Mouse (Mus musculus): Measurements from ENCODE around the gene Catsperg1. TPM values are rescaled to one million over a fixed set of nuclear protein-coding genes. Genes with fewer than 3 reads are reported as not detected.
A peak's percentile ranks its signal among the peaks of the same experiment; 100 is the strongest.
"Not testable (repeated sequence)": the region's sequence is repeated elsewhere in the genome, so short reads cannot be mapped to it uniquely, and the experiment has no call there.

Catsperg1 gene
- polyA plus RNA-seq, 1 experiment from 2014 or later: 0.45 TPM

DNA sequence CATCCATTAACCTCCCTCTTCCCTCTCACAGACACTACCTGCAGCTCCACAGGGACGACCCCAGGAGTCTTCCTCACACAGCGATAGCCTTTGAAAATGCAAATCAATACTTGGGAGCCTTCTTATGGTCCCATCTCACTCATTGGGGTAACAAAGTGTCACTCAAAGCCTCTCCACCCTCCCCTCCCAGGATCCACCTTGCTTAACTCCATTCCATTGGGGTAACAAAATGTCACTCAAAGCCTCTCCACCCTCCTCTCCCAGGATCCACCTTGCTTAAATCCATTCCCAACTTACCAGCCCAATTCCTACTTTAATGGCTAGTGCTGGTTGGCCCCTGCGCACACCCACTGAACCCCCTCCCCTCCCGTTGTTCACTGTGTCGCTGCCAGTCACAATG is 55.6 kb downstream of the Catsperg1 start:
- peaks cover 49% of the 10 kb centered on the region for H3K27me3 ChIP-seq (ENCODE audit: low read depth, poor library complexity, severe bottlenecking)
- H3K27ac ChIP-seq: no peak overlapping the region
- no peak overlapping the region for H3K4me3 ChIP-seq
- H3K4me1 ChIP-seq: peaks cover 34% of the 10 kb centered on the region
- 3% methylated on average over 5 of the region's 5 CpGs for WGBS
- H3K36me3 ChIP-seq: peaks cover 23% of the 10 kb centered on the region
- H3K9me3 ChIP-seq (replicated peaks): no peaks in the 10 kb centered on the region
- no peak for DNase-seq (ENCODE audit: low spot score)

DNA sequence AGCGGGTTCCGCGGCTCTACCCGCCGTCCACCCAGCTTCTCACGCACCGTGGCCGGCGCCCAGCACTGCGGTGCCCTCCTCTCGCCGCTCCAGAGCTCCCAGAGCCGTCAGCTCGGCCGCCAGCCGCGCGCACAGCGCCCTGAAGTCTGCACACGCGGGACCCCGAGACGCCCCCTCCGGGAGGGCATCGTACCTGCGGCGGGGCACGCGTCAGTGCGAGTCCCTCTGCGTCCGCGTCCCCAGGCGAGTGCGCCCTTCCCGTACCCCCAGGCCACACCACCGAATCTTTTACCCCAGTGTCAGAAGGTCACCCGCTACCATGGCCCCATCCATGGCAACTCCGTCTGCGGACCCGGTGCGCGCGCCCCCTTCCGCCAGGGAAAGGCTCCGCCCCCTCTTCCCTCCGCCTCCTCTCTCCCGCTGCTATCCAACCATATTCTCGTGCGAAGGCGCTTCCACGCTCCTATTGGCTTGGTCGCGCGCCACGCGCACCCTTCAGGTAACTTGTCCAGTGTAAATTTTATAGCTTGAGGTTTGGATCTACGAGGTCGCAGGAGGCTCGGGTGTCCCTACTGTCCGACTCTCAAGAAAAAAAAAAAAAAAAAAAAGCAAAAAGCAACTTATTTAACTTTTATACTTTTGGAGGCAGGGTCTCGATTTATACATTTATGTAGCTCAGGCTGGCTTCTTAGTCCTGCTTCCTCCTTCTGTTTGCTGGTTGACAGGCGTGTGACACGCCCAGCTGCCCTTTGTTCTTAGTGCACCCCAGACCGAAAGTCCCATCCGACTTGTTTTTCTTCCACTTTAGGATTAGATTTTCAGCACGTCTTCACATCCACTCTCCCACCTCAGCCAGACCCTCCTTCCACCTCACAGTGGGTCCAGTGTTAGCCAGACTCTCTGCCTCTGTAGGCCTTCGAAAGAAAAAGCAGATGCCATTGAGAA is 57.7 kb downstream of the Catsperg1 start, which contains the start of gene Fam98c:
Fam98c (minus strand) TSS at position 397 of the 945 bp plus-strand sequence.
- Histone ChIP-seq H3K4me1 (peaks cover 23% of the 10 kb centered on the region), H3K36me3 (peaks cover 13% of the 10 kb centered on the region), H3K27me3 (ENCODE audit: low read depth, poor library complexity, severe bottlenecking) (peaks cover 43% of the 10 kb centered on the region), H3K4me3 (peak within 1 kb of the TSS; percentile 79), H3K9me3 (replicated peaks) (no peaks in the 10 kb centered on the region), H3K27ac (peak within 1 kb of the TSS; percentile 84)
- DNase-seq (ENCODE audit: low spot score): peak; percentile 86
- 3% methylated on average over 68 of the region's 68 CpGs for WGBS

DNA sequence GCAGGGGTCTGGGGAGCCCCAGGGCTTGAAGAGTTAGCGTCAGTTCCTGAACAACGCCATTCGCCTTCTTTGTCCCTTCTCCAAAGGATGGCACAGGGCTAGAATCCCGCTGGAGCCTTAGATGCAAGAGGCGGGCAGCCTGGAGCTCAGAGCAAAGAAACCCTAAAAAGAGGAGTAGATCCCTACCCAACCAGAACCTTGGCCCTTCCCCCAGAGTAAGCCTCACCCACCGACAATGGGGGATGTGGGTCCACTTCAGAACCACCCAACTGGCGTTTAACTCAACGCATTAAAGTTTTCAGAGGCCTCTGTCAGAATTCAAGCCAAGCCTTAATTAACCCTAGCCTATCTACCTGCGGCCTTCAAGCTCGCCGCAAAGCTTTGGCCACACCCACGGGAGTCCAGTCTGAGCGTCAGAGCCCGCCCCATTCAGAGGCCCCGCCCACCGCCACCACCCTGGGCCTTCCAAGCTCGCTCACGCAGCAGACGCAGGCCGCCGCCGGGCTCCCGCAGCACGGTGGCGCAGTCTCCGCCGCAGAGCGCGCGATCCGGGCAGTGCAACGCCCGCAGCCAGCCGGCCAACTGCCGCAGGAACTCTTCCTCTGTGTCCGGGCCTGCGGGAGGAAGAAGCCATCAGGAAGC is 58.5 kb downstream of the Catsperg1 start:
- Histone ChIP-seq H3K36me3 (peaks cover 9% of the 10 kb centered on the region), H3K4me1 (peaks cover 23% of the 10 kb centered on the region), H3K4me3 (peak overlapping the region; percentile 79), H3K27me3 (ENCODE audit: low read depth, poor library complexity, severe bottlenecking) (peaks cover 37% of the 10 kb centered on the region), H3K9me3 (replicated peaks) (no peaks in the 10 kb centered on the region), H3K27ac (peak overlapping the region; percentile 84)
- peak; percentile 87 for DNase-seq (ENCODE audit: low spot score)
- WGBS: 8% methylated on average over 29 of the region's 37 CpGs

DNA sequence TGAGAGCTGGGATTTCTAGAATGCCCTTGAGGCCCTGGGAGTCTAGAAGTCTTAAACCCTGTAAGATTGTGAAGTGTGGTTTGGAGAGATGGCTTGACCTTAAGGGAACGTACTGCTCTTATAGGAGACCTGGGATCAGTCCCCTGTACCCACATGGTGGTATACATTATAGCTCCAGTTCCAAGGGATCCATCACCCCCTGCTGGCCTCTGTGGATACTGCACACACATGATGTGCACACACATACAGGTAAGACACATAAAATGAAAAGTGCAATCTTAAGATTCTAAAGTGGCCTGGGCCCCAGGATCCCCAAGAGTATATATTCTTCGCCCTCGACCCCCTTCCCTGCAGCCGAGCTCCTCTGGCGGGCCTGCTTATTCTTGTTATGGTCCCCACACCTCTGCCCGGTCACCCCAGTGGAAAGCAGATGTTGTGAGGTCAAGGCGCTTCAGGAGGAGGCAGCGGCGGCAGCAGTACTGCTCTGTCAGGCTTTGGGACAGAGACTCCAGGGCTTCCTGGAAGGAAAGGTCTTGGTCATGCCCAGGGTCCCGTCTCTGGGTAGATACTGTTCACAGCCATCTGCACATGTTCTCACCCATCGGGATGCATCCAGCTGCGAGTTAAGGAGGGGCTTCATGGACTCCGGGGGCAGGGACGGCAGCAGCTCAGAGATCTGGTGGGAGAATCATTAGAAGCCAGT is 59.7 kb downstream of the Catsperg1 start:
- DNase-seq (ENCODE audit: low spot score): no peak
- Histone ChIP-seq H3K27me3 (ENCODE audit: low read depth, poor library complexity, severe bottlenecking) (peaks cover 25% of the 10 kb centered on the region), H3K4me1 (peaks cover 23% of the 10 kb centered on the region), H3K4me3 (no peak overlapping the region), H3K27ac (no peak overlapping the region), H3K9me3 (replicated peaks) (no peaks in the 10 kb centered on the region), H3K36me3 (peaks cover 9% of the 10 kb centered on the region)
- WGBS: 94% methylated on average over 14 of the region's 14 CpGs

DNA sequence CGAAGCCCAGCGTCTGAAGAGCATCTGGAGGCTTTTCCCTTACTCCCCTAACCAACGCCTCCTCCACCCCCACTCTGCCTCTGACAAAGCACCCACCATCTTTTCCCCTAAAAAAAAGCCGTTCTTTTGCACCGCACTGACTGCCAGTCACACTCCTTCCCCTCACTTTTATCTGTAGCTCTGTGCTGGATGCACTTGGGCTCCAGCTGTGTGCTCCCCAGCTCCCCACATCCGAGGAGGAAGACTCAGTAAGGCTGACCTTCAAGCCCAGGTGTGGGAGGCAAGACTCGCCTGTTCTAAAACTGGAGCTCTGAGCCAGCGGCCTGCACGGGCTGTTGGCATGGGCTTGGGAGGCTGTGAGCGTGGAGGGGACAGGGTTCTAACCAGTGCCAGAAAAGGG is 62.3 kb downstream of the Catsperg1 start:
- H3K27me3 ChIP-seq (ENCODE audit: low read depth, poor library complexity, severe bottlenecking): peaks cover 5% of the 10 kb centered on the region; the same call in 1 of the 2 replicates
- no peak for DNase-seq (ENCODE audit: low spot score)
- peaks cover 24% of the 10 kb centered on the region for H3K4me1 ChIP-seq
- H3K4me3 ChIP-seq: no peak overlapping the region
- 70% methylated on average over 10 of the region's 10 CpGs for WGBS
- H3K9me3 ChIP-seq (replicated peaks): no peaks in the 10 kb centered on the region
- peaks cover 9% of the 10 kb centered on the region for H3K36me3 ChIP-seq
- no peak overlapping the region for H3K27ac ChIP-seq

DNA sequence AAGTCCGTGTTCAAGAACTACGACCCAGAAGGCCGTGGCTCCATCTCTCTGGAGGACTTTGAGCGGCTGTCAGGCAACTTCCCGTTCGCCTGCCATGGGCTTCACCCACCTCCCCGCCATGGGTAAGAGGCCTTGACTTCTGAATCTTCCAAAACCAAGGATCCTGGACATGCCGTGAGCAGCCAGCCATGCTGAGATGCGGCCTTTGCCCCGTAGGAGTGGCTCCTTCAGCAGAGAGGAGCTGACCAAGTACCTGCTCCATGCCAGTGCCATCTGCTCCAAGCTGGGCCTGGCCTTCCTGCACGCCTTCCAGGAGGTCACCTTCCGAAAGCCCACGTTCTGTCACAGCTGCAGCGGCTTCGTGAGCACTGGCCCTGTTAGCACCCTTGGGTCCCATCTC is 65.1 kb downstream of the Catsperg1 start:
- 94% methylated on average over 15 of the region's 15 CpGs for WGBS
- H3K27me3 ChIP-seq (ENCODE audit: low read depth, poor library complexity, severe bottlenecking): no peaks in the 10 kb centered on the region
- 0 out of 2 replicates have a peak, but pooled peaks cover 3% of the 10 kb centered on the region for H3K4me1 ChIP-seq
- H3K27ac ChIP-seq: no peak overlapping the region
- H3K36me3 ChIP-seq: peaks cover 3% of the 10 kb centered on the region; the same call in 1 of the 2 replicates
- DNase-seq (ENCODE audit: low spot score): no peak
- no peaks in the 10 kb centered on the region for H3K9me3 ChIP-seq (replicated peaks)
- no peak overlapping the region for H3K4me3 ChIP-seq

DNA sequence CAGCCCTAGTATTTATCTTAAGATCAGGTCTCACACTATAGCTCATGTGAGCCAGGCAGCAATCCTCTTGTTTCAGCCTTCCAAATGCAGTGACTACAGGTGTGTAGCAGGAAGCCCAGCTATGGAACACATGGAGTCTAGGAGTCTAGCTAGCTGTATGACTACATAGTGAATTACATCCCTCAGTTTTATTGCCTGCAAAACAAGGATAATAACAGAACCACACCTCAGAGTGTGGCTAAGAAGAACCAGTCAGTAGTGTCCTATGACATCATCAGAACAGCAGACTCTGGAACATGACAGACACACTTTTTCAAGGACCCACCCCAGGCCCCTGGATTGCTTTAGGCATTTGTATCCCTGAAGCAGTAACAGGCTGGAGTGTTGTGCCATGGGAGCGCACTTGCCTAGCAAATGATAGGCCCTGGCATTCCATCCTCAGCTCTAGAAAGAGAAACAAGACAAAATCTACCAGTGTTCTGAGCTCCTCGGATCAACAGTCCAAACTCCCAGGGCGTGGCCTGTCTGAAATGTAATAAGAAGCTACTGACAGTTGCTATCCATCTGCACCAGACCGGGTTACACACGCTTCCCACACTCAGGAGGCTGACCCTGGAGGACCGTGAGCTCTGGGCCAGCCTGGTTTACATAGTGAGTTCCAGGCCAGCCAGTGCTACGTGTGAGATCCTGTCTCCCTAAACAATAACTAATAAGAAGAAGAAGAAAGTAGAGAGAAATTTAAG is 67.0 kb downstream of the Catsperg1 start:
- no peak for DNase-seq (ENCODE audit: low spot score)
- no peak overlapping the region for H3K27ac ChIP-seq
- 0 out of 2 replicates have a peak, but pooled peaks cover 3% of the 10 kb centered on the region for H3K4me1 ChIP-seq
- H3K36me3 ChIP-seq: no peaks in the 10 kb centered on the region
- WGBS: 87% methylated on average over 7 of the region's 7 CpGs
- H3K27me3 ChIP-seq (ENCODE audit: low read depth, poor library complexity, severe bottlenecking): no peaks in the 10 kb centered on the region
- H3K4me3 ChIP-seq: no peak overlapping the region
- no peaks in the 10 kb centered on the region for H3K9me3 ChIP-seq (replicated peaks)

DNA sequence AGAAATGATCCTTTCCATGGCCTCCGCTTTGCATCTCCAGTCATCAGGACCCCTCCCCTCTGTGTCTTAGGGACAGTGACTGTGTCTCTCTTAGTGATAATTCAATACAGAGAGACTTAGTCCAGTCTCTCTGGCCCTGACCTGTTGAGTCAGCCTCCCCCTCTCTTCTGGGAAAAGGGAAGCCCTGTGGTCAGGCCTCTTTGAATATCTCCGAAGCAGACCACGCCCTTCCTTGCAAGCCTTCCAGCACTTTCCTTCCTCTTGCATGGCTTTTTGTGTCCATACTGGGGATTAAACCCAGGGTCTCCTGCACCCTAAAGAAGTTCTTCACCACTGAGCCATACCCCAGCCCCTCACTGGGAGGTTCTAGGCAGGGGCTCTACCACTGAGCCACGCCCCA is 69.8 kb downstream of the Catsperg1 start:
- Histone ChIP-seq H3K27ac (no peak overlapping the region), H3K4me1 (0 out of 2 replicates have a peak, but pooled peaks cover 3% of the 10 kb centered on the region), H3K4me3 (no peak overlapping the region), H3K27me3 (ENCODE audit: low read depth, poor library complexity, severe bottlenecking) (no peaks in the 10 kb centered on the region), H3K9me3 (replicated peaks) (no peaks in the 10 kb centered on the region), H3K36me3 (no peaks in the 10 kb centered on the region)
- no peak for DNase-seq (ENCODE audit: low spot score)
- WGBS: 92% methylated on average over 4 of the region's 4 CpGs

DNA sequence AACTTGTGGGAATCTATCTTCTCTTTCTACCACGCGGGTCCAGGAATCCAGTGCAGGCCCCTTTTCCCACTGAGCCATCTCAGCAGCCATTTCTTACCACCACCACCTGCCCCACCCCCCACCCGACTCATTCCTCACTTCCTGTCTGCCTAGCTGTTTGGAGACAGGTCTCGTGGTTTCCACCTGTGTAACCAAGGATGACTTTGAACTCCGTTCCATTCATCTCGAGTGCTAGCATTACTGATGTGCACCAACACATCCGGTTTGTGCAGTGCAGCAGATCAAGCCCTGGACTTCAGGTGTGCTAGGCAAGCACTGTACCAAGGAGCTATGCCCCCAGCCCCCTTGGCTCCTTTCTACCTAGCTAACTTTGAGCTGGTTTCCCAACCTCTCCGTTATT is 72.4 kb downstream of the Catsperg1 start:
- 90% methylated on average over 8 of the region's 8 CpGs for WGBS
- Histone ChIP-seq H3K4me1 (peaks cover 5% of the 10 kb centered on the region; the same call in 1 of the 2 replicates), H3K4me3 (no peak overlapping the region), H3K27me3 (ENCODE audit: low read depth, poor library complexity, severe bottlenecking) (peaks cover 9% of the 10 kb centered on the region; the same call in 1 of the 2 replicates), H3K36me3 (no peaks in the 10 kb centered on the region), H3K27ac (no peak overlapping the region), H3K9me3 (replicated peaks) (no peaks in the 10 kb centered on the region)
- DNase-seq (ENCODE audit: low spot score): no peak

DNA sequence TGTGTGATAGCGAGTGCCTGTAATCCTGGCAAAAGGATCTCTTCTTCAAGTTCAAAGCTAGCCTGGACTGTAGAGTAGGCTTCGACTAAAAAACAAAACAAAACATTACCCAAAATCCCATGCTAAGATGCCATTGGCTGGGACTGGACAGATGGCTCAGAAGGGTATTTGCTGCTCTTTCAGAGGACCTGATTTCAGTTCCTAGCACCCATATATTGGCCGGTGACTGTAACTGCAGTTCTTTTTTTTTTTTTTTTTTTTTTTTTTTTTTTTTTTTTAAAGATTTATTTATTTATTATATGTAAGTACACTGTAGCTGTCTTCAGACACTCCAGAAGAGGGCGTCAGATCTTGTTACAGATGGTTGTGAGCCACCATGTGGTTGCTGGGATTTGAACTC is 74.6 kb downstream of the Catsperg1 start:
- not testable (repeated sequence) for H3K4me3 ChIP-seq; H3K27ac ChIP-seq; DNase-seq (ENCODE audit: low spot score); H3K9me3 ChIP-seq (replicated peaks); H3K36me3 ChIP-seq
- H3K4me1 ChIP-seq: peaks cover 22% of the 10 kb centered on the region
- H3K27me3 ChIP-seq (ENCODE audit: low read depth, poor library complexity, severe bottlenecking): peaks cover 26% of the 10 kb centered on the region
- 95% methylated on average over 3 of the region's 4 CpGs for WGBS

DNA sequence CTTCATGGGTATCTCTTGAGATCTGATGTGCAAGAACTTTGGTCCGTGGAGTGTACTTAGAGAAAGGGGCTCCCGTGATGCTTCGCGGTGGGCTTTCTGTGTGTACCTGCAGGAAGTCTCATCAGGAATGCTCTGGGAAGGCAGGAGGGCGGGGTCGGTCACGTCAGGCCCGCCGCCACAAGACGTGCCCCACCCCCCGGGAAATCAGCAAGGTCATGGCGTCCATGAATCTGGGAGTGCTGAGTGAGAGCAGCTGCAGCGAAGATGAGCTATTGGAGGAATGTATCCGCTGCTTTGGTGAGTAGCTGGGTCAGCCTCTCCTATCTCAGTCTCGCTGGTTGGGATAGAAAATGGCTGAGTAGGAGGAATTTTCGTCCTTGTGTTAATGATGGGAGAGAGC is 76.4 kb downstream of the Catsperg1 start:
- Histone ChIP-seq H3K9me3 (replicated peaks) (no peaks in the 10 kb centered on the region), H3K27me3 (ENCODE audit: low read depth, poor library complexity, severe bottlenecking) (peaks cover 26% of the 10 kb centered on the region), H3K4me1 (peaks cover 24% of the 10 kb centered on the region), H3K27ac (no peak overlapping the region), H3K36me3 (no peaks in the 10 kb centered on the region), H3K4me3 (no peak overlapping the region)
- 55% methylated on average over 16 of the region's 16 CpGs for WGBS
- no peak for DNase-seq (ENCODE audit: low spot score)

Measured in limb, embryonic 10.5 days (tissue).